Mouse (Mus musculus) lung, postnatal 0 days (tissue): ENCODE measurements at regions not wholly inside any gene's neighbourhood (a gene's known extent, or its start where the extent isn't known, plus 50 kb on each side); places are given as distances from the start of the nearest gene placed in this dataset.

Experiments
- CTCF ChIP-seq: IDR thresholded peaks from 2 replicates; pipeline ENCODE4 v1.5.1; 2016; ENCODE audit warnings: antibody characterized with exemption, mild to moderate bottlenecking
- EP300 ChIP-seq: IDR thresholded peaks from 2 replicates; pipeline ENCODE4 v1.6.1; 2016; ENCODE audit warnings: antibody characterized with exemption, mild to moderate bottlenecking, control low read depth

GRCm38 (mm10) chr3:34426955-34427354 lies 223.2 kb upstream of the Sox2 start:
- TF ChIP-seq EP300: no peak
- no peak for TF ChIP-seq CTCF
